Mouse (Mus musculus) hindbrain, postnatal 0 days (tissue): Measurements from ENCODE around the gene Slc6a17. TPM values are rescaled to one million over a fixed set of nuclear protein-coding genes. Genes with fewer than 3 reads are reported as not detected.

Source experiments
- ATAC-seq: fragments of 200-750 bp; cut with Nextera tagmentation; 2 replicates; pipeline ENCODE4 v1.8.0; 2017; ENCODE audit warnings: mild to moderate bottlenecking, moderate TSS enrichment, moderate library complexity
- DNase-seq: peaks from one replicate; pipeline ENCODE4 v3.0.0-alpha.2; 2015; ENCODE audit warnings: low spot score
- H3K27ac ChIP-seq: fragments of 300-500 bp; sonication (generic); 2 replicates; pipeline ENCODE4 v1.5.1; 2014; ENCODE audit warnings: mild to moderate bottlenecking
- H3K27me3 ChIP-seq: fragments of 300-500 bp; sonication (generic); 2 replicates; pipeline ENCODE4 v1.6.1; 2014; ENCODE audit warnings: low read length, mixed read lengths; ENCODE audit not compliant: insufficient read depth
- H3K36me3 ChIP-seq: fragments of 300-500 bp; sonication (generic); 2 replicates; pipeline ENCODE4 v1.6.1; 2014; ENCODE audit warnings: low read length, mixed read lengths; ENCODE audit not compliant: insufficient read depth
- H3K4me1 ChIP-seq: fragments of 300-500 bp; sonication (generic); 2 replicates; pipeline ENCODE4 v1.6.1; 2014; ENCODE audit warnings: antibody characterized with exemption, low read length, mixed read lengths; ENCODE audit not compliant: insufficient read depth
- H3K4me2 ChIP-seq: fragments of 300-500 bp; sonication (generic); 2 replicates; pipeline ENCODE4 v1.6.1; 2014; ENCODE audit warnings: low read depth, mild to moderate bottlenecking, low read length, moderate library complexity, mixed read lengths
- H3K4me3 ChIP-seq: fragments of 300-500 bp; sonication (generic); 2 replicates; pipeline ENCODE4 v1.5.1; 2014; ENCODE audit warnings: low read length
- H3K9ac ChIP-seq: fragments of 300-500 bp; sonication (generic); replicated peaks from 2 replicates; pipeline ENCODE4 v1.6.1; 2014; ENCODE audit warnings: mild to moderate bottlenecking, low read length, moderate library complexity, mixed read lengths
- H3K9me3 ChIP-seq: fragments of 300-500 bp; sonication (generic); 2 replicates; pipeline ENCODE4 v1.6.1; 2016; ENCODE audit warnings: low read length, mixed read lengths
- CTCF ChIP-seq: IDR thresholded peaks from 2 replicates; pipeline ENCODE4 v1.5.1; 2016; ENCODE audit warnings: antibody characterized with exemption, control low read depth, low read depth
- WGBS: fragments of 180-500 bp; shearing (Covaris S2); extraction: QIAGEN DNeasy Blood & Tissue Kit; methylation state at CpG from one replicate; pipeline ENCODE4 v1.1.7; 2014; 5-methylcytosine and 5-hydroxymethylcytosine counted together
- polyA plus RNA-seq: library from polyadenylated mRNA; unstranded; fragments of >200 nt; fragmentation: Nextera tagmentation; extraction: Ambion mirVana; gene quantifications from 2 replicates; pipeline ENCODE4 v1.2.1, GENCODE M21; 2015
- total RNA-seq: library from RNA; depleted of rRNA; stranded (reverse); fragments of >200 nt; gene quantifications from 2 replicates; pipeline ENCODE4 v1.2.3, GENCODE M21; 2014; rRNA removed

The Slc6a17 gene
- total and polyA plus RNA-seq, 2 experiments from 2014 or later, result 20.6 to 71.8 TPM

DNA sequence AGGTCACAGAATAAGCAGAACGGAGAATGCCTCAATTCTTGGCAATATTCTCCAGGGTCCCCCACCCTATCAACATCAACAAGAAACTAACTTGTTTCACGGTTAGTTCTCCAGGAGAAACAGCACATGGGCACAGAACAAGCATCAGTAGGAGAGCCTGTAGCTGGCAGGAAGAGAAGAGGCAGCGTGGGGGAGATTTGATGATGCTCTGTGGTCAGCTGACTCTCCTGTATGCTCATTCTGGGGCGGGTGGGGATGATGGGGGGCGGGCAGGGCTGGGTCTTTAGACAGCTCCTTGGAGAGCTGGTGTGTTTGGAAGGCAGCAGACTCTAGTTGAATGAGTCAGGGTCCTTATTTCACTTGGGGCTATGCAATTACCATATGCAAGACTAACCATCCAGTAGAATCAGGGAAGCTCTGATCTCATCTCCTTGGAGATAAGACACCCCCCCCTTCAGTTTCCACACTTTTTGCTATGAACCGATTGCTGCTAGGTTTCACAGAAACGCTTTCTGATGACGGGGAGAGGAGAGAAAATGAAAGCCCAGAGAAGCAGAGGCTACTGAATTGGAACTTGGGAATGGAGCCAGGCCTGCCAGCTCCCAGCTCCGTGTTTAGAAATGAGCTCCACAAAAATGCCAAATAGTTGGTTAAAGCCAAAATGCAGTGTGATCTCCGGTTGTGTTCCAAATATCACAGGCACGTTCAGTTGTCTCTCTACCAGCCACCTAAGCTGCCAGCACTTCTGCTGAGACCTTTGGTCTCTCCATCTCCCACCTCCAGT, 93.4 kb downstream of the Slc6a17 start:
- 47% methylated on average over 11 of the region's 11 CpGs for WGBS
- ATAC-seq (peak; percentile 68), DNase-seq (peak; percentile 61)
- Histone ChIP-seq H3K27me3 (no peaks in the 10 kb centered on the region), H3K27ac (no peak overlapping the region; the same call in 1 of the 2 replicates), H3K4me2 (no peak overlapping the region), H3K36me3 (no peaks in the 10 kb centered on the region), H3K9me3 (no peaks in the 10 kb centered on the region), H3K4me1 (no peaks in the 10 kb centered on the region), H3K9ac (no peak overlapping the region; the same call in 1 of the 2 replicates), H3K4me3 (no peak overlapping the region)
- no peak for TF ChIP-seq CTCF

DNA sequence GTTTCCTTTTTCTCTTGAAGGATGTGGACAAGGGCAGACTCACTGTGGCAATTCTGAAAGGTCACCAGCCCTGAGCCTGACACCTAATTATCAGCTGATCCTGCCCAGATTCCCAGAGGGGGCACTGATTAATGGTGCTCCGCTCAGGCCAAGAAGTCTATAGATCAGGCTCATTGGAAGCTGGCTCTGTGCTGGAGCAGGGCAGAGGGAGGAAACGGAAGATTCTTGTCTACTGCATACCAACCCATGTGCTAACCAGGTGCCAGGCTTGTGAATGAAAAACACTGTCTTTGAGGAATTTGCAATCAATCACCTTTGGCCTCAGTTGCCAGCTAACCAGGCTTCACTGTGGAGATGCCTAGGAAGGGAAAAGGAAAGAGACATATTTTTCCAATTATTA, 97.7 kb downstream of the Slc6a17 start:
- 75% methylated on average over 2 of the region's 2 CpGs for WGBS

More for the DNA sequence above, 97.7 kb downstream of the Slc6a17 start:
- Histone ChIP-seq H3K27me3 (no peaks in the 10 kb centered on the region), H3K4me3 (no peak overlapping the region), H3K4me1 (no peaks in the 10 kb centered on the region), H3K36me3 (no peaks in the 10 kb centered on the region), H3K4me2 (no peak overlapping the region), H3K9ac (no peak overlapping the region), H3K27ac (no peak overlapping the region), H3K9me3 (no peaks in the 10 kb centered on the region)
- no peak for DNase-seq
- no peak for ATAC-seq
- TF ChIP-seq CTCF, result no peak

Other genes with a start within 250 kb of the Slc6a17 start
- 63.7 and 93.7 TPM in 2 replicates for gene Lamtor5, start 239.2 kb downstream of the Slc6a17 start, total RNA-seq
- gene Lamtor5, start 239.2 kb downstream of the Slc6a17 start, polyA plus RNA-seq, result 162 and 167 TPM in 2 replicates
- 2.4 and 2.9 TPM in 2 replicates for gene Slc16a4, start 226.8 kb downstream of the Slc6a17 start, total RNA-seq
- 2.3 and 2.8 TPM in 2 replicates for gene Slc16a4, start 226.8 kb downstream of the Slc6a17 start, polyA plus RNA-seq
- 20.0 and 20.9 TPM in 2 replicates for gene Rbm15, start 184.3 kb downstream of the Slc6a17 start, total RNA-seq
- 6.3 TPM in 2 replicates for gene Rbm15, start 184.3 kb downstream of the Slc6a17 start, polyA plus RNA-seq
- 42.6 and 44.3 TPM in 2 replicates for gene Kcnc4, start 58.5 kb downstream of the Slc6a17 start, total RNA-seq
- 13.3 and 16.6 TPM in 2 replicates for gene Kcnc4, start 58.5 kb downstream of the Slc6a17 start, polyA plus RNA-seq
- gene Ubl4b, start 37.1 kb upstream of the Slc6a17 start, total RNA-seq, result not detected in 2 replicates
- gene Ubl4b, start 37.1 kb upstream of the Slc6a17 start, polyA plus RNA-seq, result not detected in 2 replicates
- gene Alx3, start 77.0 kb upstream of the Slc6a17 start, total RNA-seq, result 0.16 TPM in 1 of 2 replicates, not detected in the other
- gene Alx3, start 77.0 kb upstream of the Slc6a17 start, polyA plus RNA-seq, result 0.45 TPM in 2 replicates
- gene Gm10961, start 113.3 kb upstream of the Slc6a17 start, total RNA-seq, result not detected in 2 replicates
- gene Gm10961, start 113.3 kb upstream of the Slc6a17 start, polyA plus RNA-seq, result not detected in 2 replicates
- 133 and 135 TPM in 2 replicates for gene Strip1, start 113.7 kb upstream of the Slc6a17 start, total RNA-seq
- gene Strip1, start 113.7 kb upstream of the Slc6a17 start, polyA plus RNA-seq, result 98.2 and 98.7 TPM in 2 replicates
- 54.2 and 55.3 TPM in 2 replicates for gene Ahcyl1, start 178.5 kb upstream of the Slc6a17 start, total RNA-seq
- 122 and 132 TPM in 2 replicates for gene Ahcyl1, start 178.5 kb upstream of the Slc6a17 start, polyA plus RNA-seq
- 13.1 and 15.1 TPM in 2 replicates for gene Csf1, start 242.5 kb upstream of the Slc6a17 start, total RNA-seq
- 11.2 and 12.1 TPM in 2 replicates for gene Csf1, start 242.5 kb upstream of the Slc6a17 start, polyA plus RNA-seq